Mouse (Mus musculus) embryonic facial prominence, embryonic 15.5 days (tissue): ENCODE data around the gene Maats1. TPM values are rescaled to one million over a fixed set of nuclear protein-coding genes. Genes with fewer than 3 reads are reported as not detected.

Experiments used
- ATAC-seq: fragments of 200-750 bp; cut with Nextera tagmentation; 2 replicates; pipeline ENCODE4 v1.8.0; 2017; ENCODE audit warnings: low read depth, moderate TSS enrichment; ENCODE audit not compliant: insufficient number of reproducible peaks, low FRiP score, low TSS enrichment
- H3K27ac ChIP-seq: fragments of 300-500 bp; sonication (generic); replicated peaks from 2 replicates; pipeline ENCODE4 v1.5.1; 2015; ENCODE audit warnings: mild to moderate bottlenecking, inconsistent platforms
- H3K27me3 ChIP-seq: fragments of 300-500 bp; sonication (generic); 2 replicates; pipeline ENCODE4 v1.6.1; 2015; ENCODE audit warnings: inconsistent platforms
- H3K36me3 ChIP-seq: fragments of 300-500 bp; sonication (generic); 2 replicates; pipeline ENCODE4 v1.6.1; 2015; ENCODE audit warnings: mild to moderate bottlenecking, inconsistent platforms
- H3K4me1 ChIP-seq: fragments of 300-500 bp; sonication (generic); 2 replicates; pipeline ENCODE4 v1.6.1; 2015; ENCODE audit warnings: inconsistent platforms
- H3K4me2 ChIP-seq: fragments of 300-500 bp; sonication (generic); replicated peaks from 2 replicates; pipeline ENCODE4 v1.6.1; 2015; ENCODE audit warnings: mild to moderate bottlenecking, inconsistent platforms
- H3K4me3 ChIP-seq: fragments of 300-500 bp; sonication (generic); replicated peaks from 2 replicates; pipeline ENCODE4 v1.5.1; 2015; ENCODE audit warnings: mild to moderate bottlenecking, inconsistent platforms
- H3K9ac ChIP-seq: fragments of 300-500 bp; sonication (generic); 2 replicates; pipeline ENCODE4 v1.6.1; 2015; ENCODE audit warnings: inconsistent platforms
- H3K9me3 ChIP-seq: fragments of 300-500 bp; sonication (generic); replicated peaks from 2 replicates; pipeline ENCODE4 v1.6.1; 2016; ENCODE audit warnings: inconsistent platforms
- WGBS: fragments of 180-500 bp; shearing (Covaris S2); methylation state at CpG from one replicate; pipeline ENCODE4 v1.1.7; 2015; 5-methylcytosine and 5-hydroxymethylcytosine counted together
- polyA plus RNA-seq: library from polyadenylated mRNA; unstranded; fragments of >200 nt; fragmentation: Nextera tagmentation; extraction: Ambion mirVana; gene quantifications from 2 replicates; pipeline ENCODE4 v1.2.1, GENCODE M21; 2015

Gene Maats1
- polyA plus RNA-seq, 1 experiment from 2014 or later, result 4.2 TPM

DNA sequence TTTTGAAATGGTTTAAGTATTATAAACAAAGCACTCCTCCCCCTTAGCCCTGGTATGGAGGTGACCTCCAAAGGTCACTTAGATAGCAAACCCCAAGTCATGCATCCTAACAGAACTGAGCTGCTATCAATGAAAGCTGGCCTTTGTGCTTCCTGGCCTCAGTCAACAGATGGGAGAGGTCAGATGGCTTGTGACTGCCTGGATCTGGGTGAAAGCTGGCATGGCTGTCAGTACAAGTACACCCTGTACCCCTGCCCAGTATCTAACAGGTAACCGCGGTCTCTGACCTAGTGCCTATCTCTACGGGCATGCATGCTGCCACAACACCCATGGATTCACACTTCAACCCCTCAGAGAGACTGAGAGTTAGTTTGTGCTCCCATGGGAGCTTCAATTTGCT is 54.2 kb downstream of the Maats1 start:
- no peak for ATAC-seq

DNA sequence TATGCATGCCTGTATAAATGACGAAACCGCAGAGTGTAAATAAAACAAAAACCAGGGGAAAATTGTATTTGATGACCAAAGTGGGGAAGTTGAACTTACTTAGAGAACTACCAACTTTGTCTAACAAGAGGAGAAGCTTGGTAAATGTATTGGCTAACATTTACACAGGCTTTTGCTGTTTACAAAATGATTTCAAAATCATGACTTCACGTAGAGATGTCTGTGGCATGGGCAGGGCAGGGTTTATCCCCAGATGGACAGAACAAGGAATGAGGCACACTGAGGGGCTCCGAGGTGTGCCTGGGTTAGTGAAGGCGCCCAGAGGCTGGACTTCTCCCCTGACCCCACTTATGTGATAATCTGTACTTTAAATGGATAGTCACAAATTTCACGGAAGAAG is 54.6 kb downstream of the Maats1 start:
- H3K27me3 ChIP-seq, result no peaks in the 10 kb centered on the region
- H3K27ac ChIP-seq, result no peak overlapping the region
- ATAC-seq, result no peak
- no peaks in the 10 kb centered on the region for H3K36me3 ChIP-seq
- H3K4me1 ChIP-seq, result no peaks in the 10 kb centered on the region
- H3K4me3 ChIP-seq, result no peak overlapping the region
- WGBS, result 56% methylated on average over 6 of the region's 6 CpGs
- no peaks in the 10 kb centered on the region for H3K9me3 ChIP-seq
- H3K9ac ChIP-seq, result no peak overlapping the region
- H3K4me2 ChIP-seq, result no peak overlapping the region

More for the DNA sequence above, 54.2 kb downstream of the Maats1 start:
- Histone ChIP-seq H3K9me3 (no peaks in the 10 kb centered on the region), H3K27me3 (no peaks in the 10 kb centered on the region), H3K27ac (no peak overlapping the region), H3K4me1 (no peaks in the 10 kb centered on the region), H3K9ac (no peak overlapping the region), H3K4me3 (no peak overlapping the region), H3K4me2 (no peak overlapping the region), H3K36me3 (no peaks in the 10 kb centered on the region)
- 76% methylated on average over 3 of the region's 3 CpGs for WGBS

DNA sequence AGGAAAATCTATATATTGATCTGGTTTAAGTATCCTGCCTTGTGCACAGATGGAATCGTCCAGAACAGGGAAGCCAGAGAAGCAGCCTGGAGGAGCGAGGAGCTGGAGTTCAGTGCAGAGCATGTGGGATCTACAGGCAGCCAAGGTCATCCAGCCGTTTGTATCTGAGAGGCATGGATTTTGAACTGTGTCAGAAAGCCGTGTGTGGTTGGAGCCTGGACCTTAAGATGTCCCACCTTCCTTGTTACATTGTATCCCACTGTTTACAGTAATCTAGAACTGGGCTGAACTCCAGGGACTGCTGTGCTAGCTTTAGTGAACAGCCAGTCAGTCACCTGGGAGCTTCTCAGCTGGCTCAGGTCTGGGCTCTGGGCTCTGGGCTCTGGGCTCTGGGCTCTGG is 55.4 kb downstream of the Maats1 start:
- no peak overlapping the region for H3K4me3 ChIP-seq
- H3K27ac ChIP-seq, result no peak overlapping the region
- WGBS, result 64% methylated on average over 4 of the region's 4 CpGs
- no peak overlapping the region for H3K9ac ChIP-seq
- H3K4me2 ChIP-seq, result no peak overlapping the region
- H3K9me3 ChIP-seq, result no peaks in the 10 kb centered on the region
- H3K27me3 ChIP-seq, result no peaks in the 10 kb centered on the region
- no peaks in the 10 kb centered on the region for H3K36me3 ChIP-seq
- no peak for ATAC-seq
- H3K4me1 ChIP-seq, result no peaks in the 10 kb centered on the region

DNA sequence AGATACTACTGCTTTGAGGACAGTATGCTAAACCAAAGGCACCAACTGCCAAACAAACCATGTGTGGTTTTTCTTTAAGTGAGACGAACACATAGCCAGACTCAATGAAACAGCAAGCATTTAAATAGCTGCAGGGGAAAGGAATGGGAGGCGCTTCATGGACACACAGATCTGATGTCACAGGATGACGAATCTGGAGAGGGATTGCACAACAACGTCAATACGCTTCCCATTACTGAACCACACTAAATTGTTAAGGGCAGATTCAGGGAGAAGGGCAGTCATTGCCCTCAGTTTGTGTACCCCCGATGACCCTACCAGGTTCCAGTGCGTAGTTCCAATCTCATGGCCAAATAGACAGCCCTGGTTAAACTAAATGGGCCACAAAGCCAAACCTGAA is 56.1 kb downstream of the Maats1 start:
- Histone ChIP-seq H3K27ac (no peak overlapping the region), H3K36me3 (no peaks in the 10 kb centered on the region), H3K4me2 (no peak overlapping the region), H3K9ac (no peak overlapping the region), H3K27me3 (no peaks in the 10 kb centered on the region), H3K4me3 (no peak overlapping the region), H3K9me3 (no peaks in the 10 kb centered on the region), H3K4me1 (no peaks in the 10 kb centered on the region)
- WGBS, result 66% methylated on average over 7 of the region's 7 CpGs
- no peak for ATAC-seq

DNA sequence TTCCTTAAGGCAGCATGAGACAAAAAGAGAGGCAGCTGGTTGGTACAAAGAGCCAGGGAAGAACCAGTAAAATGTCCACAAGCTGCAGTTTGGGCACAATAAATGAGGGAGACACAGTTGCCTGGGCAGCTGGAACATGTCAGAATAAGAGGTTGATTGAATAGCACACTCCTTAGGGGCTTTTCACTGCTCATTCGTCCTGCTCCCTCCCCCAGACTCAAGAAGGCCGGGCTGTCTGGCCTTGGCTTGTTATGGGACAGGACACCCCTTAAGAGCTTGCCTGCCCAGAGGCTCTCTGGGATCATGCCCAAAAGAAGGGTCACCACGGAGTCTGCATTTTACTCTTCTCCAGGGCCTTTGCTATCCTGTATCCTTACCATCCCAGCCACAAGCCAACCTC is 58.6 kb downstream of the Maats1 start:
- Histone ChIP-seq H3K4me3 (no peak overlapping the region), H3K4me1 (no peaks in the 10 kb centered on the region), H3K27me3 (no peaks in the 10 kb centered on the region), H3K27ac (no peak overlapping the region), H3K9ac (no peak overlapping the region), H3K36me3 (no peaks in the 10 kb centered on the region), H3K4me2 (no peak overlapping the region), H3K9me3 (no peaks in the 10 kb centered on the region)
- no peak for ATAC-seq
- WGBS, result 33% methylated on average over 3 of the region's 3 CpGs

DNA sequence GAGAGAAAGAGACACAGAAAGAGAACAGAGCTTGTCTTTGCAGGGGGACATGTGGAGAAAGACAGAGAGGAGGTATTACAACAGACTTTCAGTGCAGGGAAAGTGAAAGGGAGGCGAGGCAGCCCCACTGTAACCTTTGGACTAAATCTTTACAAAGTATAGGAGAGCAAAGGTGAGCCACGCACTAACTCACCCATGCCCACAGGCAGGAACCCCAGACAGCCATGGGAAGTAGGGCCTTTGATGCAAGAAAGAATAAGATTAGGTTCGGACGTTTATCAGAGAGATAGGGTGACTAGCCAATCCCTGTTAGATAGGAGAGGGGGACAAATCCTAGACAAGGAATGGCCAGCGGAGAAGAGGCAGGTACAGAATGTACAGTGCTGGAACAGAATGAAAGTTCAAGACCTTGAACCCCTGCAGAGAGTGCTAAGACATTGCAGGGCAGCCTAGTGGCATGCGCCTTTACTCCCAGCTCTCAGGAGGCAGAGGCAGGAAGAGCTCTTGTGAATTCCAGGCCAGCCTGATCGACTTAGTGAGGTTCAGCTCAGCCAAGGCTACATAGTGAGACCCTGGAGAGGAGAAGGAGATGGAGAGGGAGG is 59.3 kb downstream of the Maats1 start:
- H3K4me2 ChIP-seq, result no peak overlapping the region
- WGBS, result 81% methylated on average over 7 of the region's 7 CpGs

DNA sequence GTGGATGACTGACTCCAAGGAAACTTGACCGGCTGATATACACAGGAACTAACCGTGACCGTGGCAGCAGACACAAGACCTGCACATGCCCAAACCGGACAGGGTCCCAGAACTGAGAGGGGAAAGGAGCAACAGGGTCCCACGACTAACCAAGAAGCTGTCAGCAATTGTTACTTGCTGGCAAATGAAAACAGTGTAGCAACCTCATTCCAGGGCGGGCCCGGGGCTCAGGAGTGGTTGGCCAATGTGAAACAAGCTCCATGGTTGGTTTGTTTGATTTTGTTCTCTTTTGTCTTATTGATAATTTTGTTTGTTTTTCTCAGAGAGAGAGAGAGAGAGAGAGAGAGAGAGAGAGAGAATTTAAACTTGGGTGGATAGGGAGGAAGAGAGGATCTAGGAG is 61.0 kb downstream of the Maats1 start:
- Histone ChIP-seq H3K9me3 (no peaks in the 10 kb centered on the region), H3K27ac (no peak overlapping the region), H3K4me3 (no peak overlapping the region), H3K9ac (no peak overlapping the region), H3K4me1 (no peaks in the 10 kb centered on the region), H3K36me3 (no peaks in the 10 kb centered on the region), H3K4me2 (no peak overlapping the region), H3K27me3 (no peaks in the 10 kb centered on the region)
- no peak for ATAC-seq
- WGBS, result 84% methylated on average over 7 of the region's 7 CpGs

More for the DNA sequence above, 59.3 kb downstream of the Maats1 start:
- no peak for ATAC-seq
- Histone ChIP-seq H3K4me1 (no peaks in the 10 kb centered on the region), H3K4me3 (no peak overlapping the region), H3K36me3 (no peaks in the 10 kb centered on the region), H3K27me3 (no peaks in the 10 kb centered on the region), H3K27ac (no peak overlapping the region), H3K9ac (no peak overlapping the region), H3K9me3 (no peaks in the 10 kb centered on the region)

DNA sequence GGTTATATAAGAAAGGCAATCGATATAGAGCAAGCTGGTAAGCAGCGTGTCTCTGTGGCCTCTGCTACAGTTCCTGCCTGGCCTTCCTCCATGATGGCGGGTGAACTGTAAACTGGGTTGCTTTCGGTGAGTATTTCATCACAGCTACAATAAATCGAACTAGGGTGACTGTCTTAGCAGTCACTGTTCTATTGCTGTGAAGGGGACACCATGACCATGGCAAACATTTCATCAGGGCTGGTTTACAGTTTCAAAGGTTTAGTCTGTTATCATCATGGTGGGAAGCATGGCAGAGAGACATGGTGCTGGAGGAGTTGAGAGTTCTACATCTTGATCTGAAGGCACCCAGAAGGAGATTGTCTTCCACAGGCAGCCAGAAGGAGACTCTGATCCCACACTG is 62.1 kb downstream of the Maats1 start:
- no peak overlapping the region for H3K4me3 ChIP-seq
- H3K9ac ChIP-seq, result no peak overlapping the region
- no peaks in the 10 kb centered on the region for H3K9me3 ChIP-seq
- no peak overlapping the region for H3K27ac ChIP-seq
- no peak for ATAC-seq
- no peak overlapping the region for H3K4me2 ChIP-seq
- H3K4me1 ChIP-seq, result no peaks in the 10 kb centered on the region
- H3K36me3 ChIP-seq, result no peaks in the 10 kb centered on the region
- no peaks in the 10 kb centered on the region for H3K27me3 ChIP-seq
- 88% methylated on average over 5 of the region's 5 CpGs for WGBS

DNA sequence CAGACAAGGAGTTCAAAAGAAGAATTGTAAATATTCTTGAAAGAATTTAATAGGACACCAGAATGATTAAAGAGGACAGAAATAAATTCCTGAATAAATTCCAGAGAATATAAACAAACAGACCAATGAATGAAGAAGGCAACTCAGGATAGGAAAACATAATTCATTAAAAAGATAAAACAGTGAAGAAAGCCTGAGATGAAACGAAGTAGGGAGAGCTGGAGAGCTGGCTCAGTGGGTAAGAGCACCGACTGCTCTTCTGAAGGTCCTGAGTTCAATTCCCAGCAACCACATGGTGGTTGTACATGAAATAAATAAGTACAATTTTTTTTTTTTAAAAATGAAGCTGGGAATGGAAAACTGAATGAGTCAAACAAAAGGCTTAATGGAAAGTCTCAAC is 67.2 kb downstream of the Maats1 start:
- no peak overlapping the region for H3K9ac ChIP-seq
- WGBS, result 73% methylated on average over 2 of the region's 2 CpGs
- H3K4me2 ChIP-seq, result no peak overlapping the region
- H3K9me3 ChIP-seq, result no peaks in the 10 kb centered on the region
- no peaks in the 10 kb centered on the region for H3K4me1 ChIP-seq
- H3K27me3 ChIP-seq, result no peaks in the 10 kb centered on the region
- H3K36me3 ChIP-seq, result no peaks in the 10 kb centered on the region
- no peak overlapping the region for H3K4me3 ChIP-seq
- no peak for ATAC-seq
- no peak overlapping the region for H3K27ac ChIP-seq

DNA sequence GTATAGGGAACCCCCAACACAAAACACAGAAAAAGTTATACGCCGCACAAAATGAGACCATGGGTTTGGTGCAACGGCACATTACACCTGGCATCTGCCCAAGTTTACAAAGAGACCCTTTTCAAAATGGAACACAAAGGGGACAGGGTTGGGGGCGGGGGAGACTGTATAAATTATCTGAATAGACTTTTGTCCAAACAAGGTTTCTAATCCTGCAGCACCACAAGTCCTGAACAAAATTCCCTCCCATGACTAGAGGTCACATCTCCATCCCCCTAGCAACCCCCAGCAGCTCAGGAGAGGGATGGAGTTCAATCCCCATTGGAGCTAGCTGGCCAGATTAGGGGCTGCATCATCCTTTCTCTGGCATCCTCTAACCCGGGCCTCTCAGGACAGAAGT is 69.5 kb downstream of the Maats1 start:
- Histone ChIP-seq H3K4me3 (no peak overlapping the region), H3K4me1 (no peaks in the 10 kb centered on the region), H3K27me3 (no peaks in the 10 kb centered on the region), H3K9ac (no peak overlapping the region), H3K27ac (no peak overlapping the region), H3K4me2 (no peak overlapping the region), H3K9me3 (no peaks in the 10 kb centered on the region), H3K36me3 (no peaks in the 10 kb centered on the region)
- WGBS, result 68% methylated on average over 5 of the region's 5 CpGs
- ATAC-seq, result no peak

DNA sequence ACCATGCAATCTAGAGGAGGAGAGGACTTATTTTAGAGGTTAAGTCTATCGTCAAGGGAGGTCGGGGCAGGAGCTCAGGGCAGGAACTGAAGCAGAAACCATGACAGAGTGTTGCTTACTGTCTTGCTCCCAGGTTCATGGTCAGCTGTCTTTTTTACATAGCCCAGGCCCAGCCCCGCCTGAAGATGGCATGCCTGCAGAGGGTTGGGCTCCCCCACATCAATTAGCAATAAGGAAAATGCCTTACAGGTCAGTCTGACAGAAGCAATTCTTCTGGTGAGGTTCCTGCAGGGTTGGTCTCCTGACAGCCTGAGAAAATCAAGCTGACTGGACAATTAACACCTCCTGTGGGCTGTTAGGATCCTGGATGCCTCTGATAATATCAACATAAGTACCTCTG is 70.3 kb downstream of the Maats1 start:
- H3K9me3 ChIP-seq, result no peaks in the 10 kb centered on the region
- no peaks in the 10 kb centered on the region for H3K4me1 ChIP-seq
- no peak overlapping the region for H3K27ac ChIP-seq
- H3K4me3 ChIP-seq, result no peak overlapping the region
- H3K27me3 ChIP-seq, result no peaks in the 10 kb centered on the region
- WGBS, result 60% methylated on average over 3 of the region's 3 CpGs
- no peak overlapping the region for H3K9ac ChIP-seq
- no peak overlapping the region for H3K4me2 ChIP-seq
- H3K36me3 ChIP-seq, result no peaks in the 10 kb centered on the region
- no peak for ATAC-seq

DNA sequence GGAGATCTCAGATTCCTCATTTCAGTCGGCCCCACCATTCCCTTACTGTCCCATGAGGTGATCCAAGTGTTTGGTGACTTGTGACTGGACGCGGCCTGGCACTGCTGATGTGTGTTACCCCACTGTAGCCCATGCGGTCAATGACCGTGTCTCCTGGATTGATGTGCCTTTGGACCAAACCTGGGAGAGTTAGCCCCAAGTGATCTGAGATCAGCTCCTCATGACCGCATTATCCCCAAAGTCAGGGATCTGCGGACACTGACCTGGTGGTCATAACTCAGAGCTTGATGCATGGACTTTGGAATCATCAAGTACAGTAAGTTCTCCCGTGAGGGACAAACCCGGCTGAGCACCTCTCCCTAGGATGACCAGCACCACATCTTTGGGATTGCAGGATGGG is 86.0 kb downstream of the Maats1 start:
- Histone ChIP-seq H3K27ac (no peak overlapping the region), H3K27me3 (no peaks in the 10 kb centered on the region), H3K4me1 (no peaks in the 10 kb centered on the region), H3K9ac (no peak overlapping the region), H3K9me3 (no peaks in the 10 kb centered on the region), H3K4me3 (no peak overlapping the region), H3K36me3 (no peaks in the 10 kb centered on the region), H3K4me2 (no peak overlapping the region)
- WGBS, result 88% methylated on average over 9 of the region's 9 CpGs
- no peak for ATAC-seq
